ENCODE assay signal across 8 mouse cellular contexts in the genomic region with DNA sequence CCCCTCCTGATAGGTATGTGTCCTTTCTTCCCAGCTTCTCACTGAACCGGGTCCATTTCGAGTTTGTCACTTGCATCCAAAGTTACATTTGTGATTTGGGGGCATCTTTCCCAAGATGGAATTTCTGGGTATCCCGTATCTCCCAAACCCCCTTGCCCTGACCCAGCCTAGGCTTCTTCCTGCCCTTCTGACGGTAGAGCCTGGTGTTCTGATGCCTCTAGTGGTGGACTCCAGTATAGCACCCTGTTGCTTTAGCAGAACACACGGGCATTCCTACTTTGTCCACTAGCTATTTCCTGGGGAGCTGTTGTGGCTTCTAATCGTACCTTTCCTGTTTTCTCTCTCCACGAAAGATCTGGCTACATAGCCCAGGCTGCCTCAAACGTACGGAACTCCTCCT. TPM values are rescaled to one million over a fixed set of nuclear protein-coding genes. Genes with fewer than 3 reads are reported as not detected.
DNase-seq lines count a peak whose midpoint lies in the region; ATAC-seq and TF ChIP-seq lines count a peak whose summit lies in the region.

No protein-coding gene starts in this region.

- peaks cover 0 to 12% of the 10 kb centered on the region in 2 experiments; a peak in 1 of 4 replicates for H3K4me1 ChIP-seq in ES-E14 (ENCODE audit: control insufficient read depth in 2 of 2, insufficient read depth in 2 of 2, low read length in 2 of 2, poor library complexity in 1 of 2)
- no peaks in the 10 kb centered on the region; the same call in 1 of the 2 replicates for H3K4me1 ChIP-seq in lung, postnatal 0 days (ENCODE audit: insufficient read depth, low read depth, low read length)

- no peak overlapping the region for H3K4me3 ChIP-seq in ES-E14 (ENCODE audit: insufficient read depth in 1 of 2, low read depth in 1 of 2, low read length in 2 of 2, poor library complexity in 1 of 2, severe bottlenecking in 1 of 2)
- no peak overlapping the region for H3K4me3 ChIP-seq in lung, postnatal 0 days (ENCODE audit: low read depth, low read length)

- no peak overlapping the region for H3K9ac ChIP-seq in ES-E14 (ENCODE audit: insufficient read depth, low read depth, low read length, poor library complexity, severe bottlenecking)
- H3K9ac ChIP-seq in lung, postnatal 0 days (replicated peaks; ENCODE audit: low read depth) = no peak overlapping the region

- peak; percentile 80 for DNase-seq in ES-E14 (ENCODE audit: low read depth, low spot score)
- peak; percentile 85 for DNase-seq in adrenal gland, postnatal 10 days
- DNase-seq in embryo, embryonic 11.5 days (ENCODE audit: low read depth, low spot score) = peak; percentile 72
- DNase-seq in heart, adult 8-10 months (ENCODE audit: low spot score) = peak; percentile 80
- peak; percentile 57 for DNase-seq in large intestine, adult 2 months (ENCODE audit: low read depth, low spot score)
- DNase-seq in lung, postnatal 0 days (ENCODE audit: low spot score) = peak; percentile 86
- DNase-seq in right cerebral cortex, adult 18-20 months = peak; percentile 65
- DNase-seq in yolk sac, embryonic 10.5 days (ENCODE audit: low spot score) = peak; percentile 51

- peak; percentile 99 for TF ChIP-seq CTCF in lung, postnatal 0 days (IDR thresholded peaks at IDR 0.05)

- peak; percentile 64 for ATAC-seq in lung, postnatal 0 days

- in situ Hi-C loops in ES-E14 (cut with MboI; ENCODE audit: low sequenced_read_pairs in 2 of 2, unreplicated experiment in 2 of 2) = loop anchor here in 1 of 2 experiments (10.0 kb wide), 1 partner anchor 191 kb away; no protein-coding TSS in a partner anchor

- no peak for TF ChIP-seq EP300 in lung, postnatal 0 days (IDR thresholded peaks at IDR 0.05)

- WGBS in large intestine, adult 2 months = 12% methylated on average over 9 of the region's 9 CpGs
- 16% methylated on average over 9 of the region's 9 CpGs for WGBS in lung, postnatal 0 days

- no peaks in the 10 kb centered on the region for H3K9me3 ChIP-seq in ES-E14 (ENCODE audit: control insufficient read depth, insufficient read depth, low read depth, low read length)
- no peaks in the 10 kb centered on the region for H3K9me3 ChIP-seq in lung, postnatal 0 days (ENCODE audit: low read length)

- no peak overlapping the region for H3K4me2 ChIP-seq in lung, postnatal 0 days (replicated peaks; ENCODE audit: low read depth, low read length)

- no peaks in the 10 kb centered on the region for H3K27me3 ChIP-seq in lung, postnatal 0 days (replicated peaks; ENCODE audit: insufficient read depth, low read length)

- no peaks in the 10 kb centered on the region for H3K36me3 ChIP-seq in ES-E14 (ENCODE audit: control insufficient read depth, insufficient read depth, low read length, poor library complexity, severe bottlenecking)
- no peaks in the 10 kb centered on the region for H3K36me3 ChIP-seq in lung, postnatal 0 days (ENCODE audit: insufficient read depth, low read length)

- H3K27ac ChIP-seq in ES-E14 (ENCODE audit: insufficient read depth, low read depth, low read length, poor library complexity, severe bottlenecking) = no peak overlapping the region
- no peak overlapping the region for H3K27ac ChIP-seq in lung, postnatal 0 days (ENCODE audit: low read length)

TF ChIP-seq in ES-E14, 5 proteins besides CTCF, POLR2A, EP300 and RAD21:
- TF ChIP-seq ZC3H11A (IDR thresholded peaks at IDR 0.05; ENCODE audit: borderline replicate concordance, low read depth, low read length) (peak; percentile 61; the same call in 1 of the 2 replicates), ZNF384 (IDR thresholded peaks at IDR 0.05; ENCODE audit: low read depth, low read length) (no peak), MAFK (IDR thresholded peaks at IDR 0.05; ENCODE audit: insufficient read depth, low read depth, low read length) (no peak)
TF ChIP-seq in ES-E14: peak in this region for 1.

RNA-seq across cellular contexts. Expression of gene Zfp831, which starts 32.3 kb away (rescaled TPM):
- 0.05 TPM in 1 of 2 replicates, not detected in the other for total RNA-seq in ES-E14 (2012; rRNA removed)
- under 1 TPM; 0.54 to 0.64 TPM for total RNA-seq in adrenal gland, postnatal 10 days (2021)
- total RNA-seq in heart, adult 8-10 months (2022) = under 1 TPM; 0.03 to 0.14 (median 0.06) TPM
- polyA plus RNA-seq in large intestine, adult 2 months (2012; rRNA removed) = 0.37 and 0.47 TPM in 2 replicates
- 0.02 TPM in 1 of 2 replicates, not detected in the other for polyA plus RNA-seq in lung, postnatal 0 days (2015; fragmentation: Nextera tagmentation; extraction: Ambion mirVana)
